Mouse (Mus musculus) ovary, postnatal 14 days (tissue): ENCODE measurements around the gene E130218I03Rik.

Source experiments
- DNase-seq: peaks from one replicate; pipeline ENCODE4 v3.0.0; 2022; ENCODE audit warnings: low spot score

Gene E130218I03Rik

DNA sequence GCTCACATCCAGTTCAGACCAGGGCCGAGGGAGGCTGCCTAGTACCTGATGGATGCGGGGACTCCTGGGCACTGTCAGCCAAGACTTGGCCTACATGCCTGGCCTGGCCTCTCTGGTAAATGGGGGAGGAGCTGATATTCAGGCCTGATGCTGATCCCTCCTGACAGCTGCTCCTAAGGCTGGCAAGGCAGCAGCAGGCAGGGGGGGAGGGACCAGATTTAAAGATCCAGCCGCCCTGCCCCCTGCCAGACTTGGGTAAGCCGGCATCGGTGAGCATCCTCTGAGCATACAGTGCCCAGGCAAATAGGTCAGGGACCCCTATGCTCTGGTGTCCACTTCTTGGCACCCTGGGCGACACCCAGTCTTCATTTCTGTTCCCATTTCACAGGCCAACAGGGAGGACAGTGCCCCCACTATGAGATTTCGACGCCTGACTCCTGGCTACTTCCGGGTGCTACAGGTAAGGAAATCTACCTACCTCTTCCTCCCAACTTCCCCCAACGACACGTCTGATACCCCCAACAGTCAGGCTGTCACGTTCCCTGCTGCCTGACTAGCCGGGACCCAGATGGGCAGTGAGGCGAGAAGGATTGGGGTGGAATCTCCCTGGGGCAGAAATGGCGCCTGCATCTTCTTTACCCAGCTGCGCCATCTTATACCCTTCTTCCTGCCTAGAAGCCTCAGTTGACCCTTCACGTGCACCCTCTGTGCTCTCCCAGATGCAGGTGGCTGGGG, at the start of gene E130218I03Rik:
E130218I03Rik (plus strand) TSS at position 147 of the 735 bp plus-strand sequence.
- no peak for DNase-seq

DNA sequence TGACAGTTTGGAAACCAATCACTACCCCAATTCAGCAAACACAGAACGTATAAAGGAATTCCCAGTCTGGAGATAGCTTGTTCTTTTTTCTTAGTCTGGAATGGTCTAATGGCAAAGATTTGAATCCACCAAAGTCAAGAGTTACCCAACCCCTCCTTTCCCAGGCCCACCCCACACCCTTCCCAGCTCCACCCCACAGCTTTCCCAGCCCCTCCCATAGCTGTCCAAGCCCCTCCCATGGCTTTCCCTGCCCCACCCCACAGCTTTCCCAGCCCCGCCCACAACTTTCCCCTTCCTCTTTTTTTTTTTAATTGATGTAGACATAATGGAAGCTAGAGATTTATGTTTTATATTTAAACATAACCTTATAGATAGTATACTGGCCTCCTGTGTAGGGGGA, 44.1 kb upstream of the E130218I03Rik start:
- no peak for DNase-seq

GRCm38 (mm10) chr4:134202904-134203303, 40.6 kb upstream of the E130218I03Rik start, which contains the start of gene Gm7534:
Gene Gm7534 (minus strand): TSS chr4:134203004.
- DNase-seq, result no peak

DNA sequence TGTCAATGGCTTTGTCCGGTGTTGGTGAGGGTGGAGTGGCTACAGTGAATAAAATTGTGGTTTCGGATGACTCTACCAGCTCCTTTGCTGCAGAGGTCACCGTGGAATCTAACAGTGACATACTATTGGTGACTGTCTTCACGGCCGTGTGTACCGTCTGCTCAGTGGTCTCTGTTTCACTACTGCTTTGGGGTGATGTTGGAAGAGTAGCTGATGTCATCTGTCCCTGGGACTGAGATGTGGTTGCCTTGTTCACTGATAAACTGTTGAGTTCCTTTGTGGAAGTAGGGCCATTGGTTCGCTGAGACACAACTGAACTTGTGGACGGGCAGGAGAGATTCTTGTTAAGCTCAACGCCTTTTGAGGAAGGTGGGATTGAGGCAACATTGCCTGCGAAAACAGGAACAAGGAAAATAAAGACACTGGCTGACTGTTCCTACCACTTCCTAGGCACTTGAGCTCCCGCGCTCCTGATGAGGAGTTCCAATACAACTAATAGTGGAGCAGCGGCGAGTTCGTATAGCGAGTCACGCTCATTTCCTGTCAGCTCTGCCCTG, 40.0 kb upstream of the E130218I03Rik start:
- no peak for DNase-seq

DNA sequence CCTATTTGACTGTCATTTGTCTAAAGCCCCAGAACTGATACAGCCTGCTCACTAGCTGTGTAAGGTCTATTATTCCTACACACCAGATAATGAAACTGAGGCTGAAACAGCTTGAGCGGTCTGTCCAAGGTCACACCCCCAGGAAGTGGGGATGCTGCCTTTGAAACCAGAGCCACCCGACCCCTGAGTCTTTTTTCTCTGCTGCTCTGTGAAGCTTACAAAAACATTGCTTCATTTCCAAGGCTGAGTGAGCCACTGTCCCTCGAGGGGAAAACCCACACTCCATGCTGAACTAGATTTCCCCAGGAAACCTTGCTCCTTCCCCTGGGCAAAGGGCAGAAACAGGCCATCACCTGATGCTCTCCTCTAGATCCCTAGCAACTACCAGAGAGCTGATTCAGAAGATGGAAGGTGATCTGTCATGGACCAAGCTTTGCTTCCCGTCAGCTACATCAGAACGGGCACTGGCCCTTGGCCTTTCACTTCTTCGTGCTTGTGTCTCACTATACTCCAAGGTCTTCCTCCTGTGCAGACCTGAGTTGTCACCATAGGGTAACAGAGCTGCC, 36.9 kb upstream of the E130218I03Rik start:
- DNase-seq, result no peak

GRCm38 (mm10) chr4:134222793-134223600, 20.5 kb upstream of the E130218I03Rik start:
- DNase-seq, result no peak

GRCm38 (mm10) chr4:134227194-134227593, 16.3 kb upstream of the E130218I03Rik start, which contains the start of gene Catsper4:
Gene Catsper4 (minus strand): TSS chr4:134227383.
- DNase-seq, result no peak

GRCm38 (mm10) chr4:134230431-134230830, 13.0 kb upstream of the E130218I03Rik start:
- DNase-seq, result no peak

DNA sequence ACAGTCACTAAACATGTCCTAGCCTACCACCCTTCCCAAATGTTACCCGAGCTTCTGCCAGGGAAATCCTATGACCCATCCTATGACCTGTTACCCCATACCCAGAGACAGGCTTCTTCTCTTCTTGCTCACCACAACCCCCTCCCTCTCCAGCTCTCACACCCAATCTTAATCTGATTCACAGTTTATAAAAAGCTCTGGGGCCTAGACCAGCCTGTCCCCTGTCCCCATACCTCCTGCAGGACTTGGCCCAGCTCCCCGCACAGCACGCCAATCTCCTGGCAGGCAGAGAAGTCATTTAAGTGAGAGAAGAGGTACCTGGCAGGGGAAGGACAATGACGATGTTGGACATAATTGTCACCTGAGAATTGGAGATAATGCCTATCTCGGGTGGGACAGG, 8.6 kb upstream of the E130218I03Rik start:
- no peak for DNase-seq

DNA sequence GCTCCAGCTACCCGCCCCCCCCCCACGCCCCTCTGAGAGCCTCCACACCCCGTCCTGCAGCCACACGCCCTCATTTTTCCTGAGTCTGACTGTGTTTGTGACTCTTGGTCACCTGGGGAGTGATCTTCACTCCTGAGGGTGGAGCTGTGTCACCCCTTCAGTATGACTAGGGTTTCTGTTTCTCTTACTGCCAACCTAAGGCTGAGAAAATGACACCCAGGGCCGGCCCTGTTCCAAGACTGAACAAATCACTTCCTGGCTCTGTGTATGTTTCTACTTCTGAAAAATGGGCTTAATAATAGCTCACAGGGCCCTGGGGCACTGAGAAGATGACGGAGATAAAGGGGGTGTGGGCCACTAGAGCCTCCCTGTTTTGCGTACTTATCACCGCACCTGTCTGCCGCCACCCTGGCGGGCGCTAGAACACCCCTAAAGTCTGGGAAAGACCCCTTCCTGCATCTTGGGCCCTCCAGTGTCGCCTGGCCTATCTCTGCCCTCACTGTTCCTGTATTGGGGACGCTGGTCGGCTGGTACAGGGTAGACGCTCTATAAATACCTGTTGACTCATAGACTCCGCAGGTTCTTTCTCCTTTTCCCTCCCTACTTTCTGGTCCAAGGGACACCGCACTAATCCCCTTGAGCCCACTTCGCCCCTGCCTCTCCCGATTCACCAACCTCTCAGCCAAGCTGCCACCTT, 5.7 kb upstream of the E130218I03Rik start:
- DNase-seq, result no peak

DNA sequence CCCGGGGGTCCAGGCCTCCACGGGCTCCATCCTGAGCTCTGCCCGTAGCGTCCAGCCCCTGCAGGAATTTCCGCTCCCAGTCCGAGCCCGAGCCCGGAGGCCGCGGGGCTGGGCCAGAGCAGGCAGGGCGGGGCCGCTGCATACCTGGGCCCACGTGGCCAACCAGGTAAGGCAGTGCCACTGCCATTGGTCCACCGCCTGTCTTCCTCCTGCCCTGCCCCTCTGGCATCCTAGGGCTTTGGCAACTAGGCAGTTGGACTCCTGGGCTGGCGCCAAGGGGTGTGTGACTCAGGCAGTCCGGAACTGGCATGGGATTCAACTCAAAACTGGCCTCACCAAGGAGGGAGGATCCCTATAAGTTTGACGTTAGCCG, 5.2 kb upstream of the E130218I03Rik start, which contains the start of gene Cnksr1:
Cnksr1 (minus strand) TSS at position 121 of the 373 bp plus-strand sequence.
- peak; percentile 77 for DNase-seq

DNA sequence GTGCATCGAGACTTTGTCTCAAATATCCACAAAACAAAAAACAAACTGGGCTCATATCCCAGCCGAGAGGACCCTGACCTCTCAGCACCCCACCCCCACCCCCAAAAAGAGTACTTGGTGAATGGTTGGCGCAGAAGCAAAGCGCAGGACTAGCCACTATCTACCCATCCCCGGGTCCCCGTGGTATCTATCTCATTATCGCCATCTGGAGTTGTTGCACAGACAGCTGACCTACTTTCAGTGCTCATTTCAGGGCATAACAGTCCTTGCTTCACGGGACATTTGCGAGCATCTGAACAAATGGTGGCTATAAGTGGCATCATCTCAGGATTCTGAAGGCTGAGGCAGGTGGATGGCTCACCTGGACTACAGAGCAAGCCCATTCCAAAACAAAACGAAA, 4.8 kb upstream of the E130218I03Rik start:
- DNase-seq, result no peak

DNA sequence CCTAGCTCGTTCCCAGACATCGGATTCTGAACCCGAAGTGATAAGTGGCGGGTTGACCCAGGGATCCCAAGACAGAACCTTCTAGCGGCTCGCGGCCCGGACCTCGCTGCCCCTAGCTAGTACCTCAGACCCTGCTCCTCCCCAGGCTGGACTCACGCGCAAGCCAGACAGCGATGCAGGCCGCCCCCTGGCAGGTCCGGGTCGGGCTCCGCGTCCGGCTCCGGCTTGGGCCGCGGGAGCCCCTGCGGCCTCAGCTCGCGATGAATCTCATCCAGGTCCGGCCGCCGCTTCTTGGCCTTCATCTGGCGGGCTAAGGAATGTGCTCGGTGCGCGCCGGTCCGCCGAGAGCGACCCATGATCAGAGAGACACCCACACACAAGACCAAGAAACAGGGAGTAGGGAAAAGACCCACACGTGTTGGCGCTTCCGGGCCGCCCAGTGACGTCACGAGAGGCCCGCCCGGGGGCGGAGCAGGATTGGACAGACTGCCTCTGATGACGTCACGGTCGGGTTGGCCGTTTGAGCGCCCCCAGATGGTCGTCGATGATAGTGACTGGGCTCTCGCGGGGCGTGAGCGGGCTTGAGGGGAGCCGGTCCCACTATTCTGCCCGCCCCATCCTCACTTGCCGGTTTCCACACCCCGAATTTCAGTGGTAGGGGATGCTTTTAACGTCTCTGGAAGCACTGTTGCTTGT, 1.8 kb downstream of the E130218I03Rik start, which contains the start of gene Zfp593:
Zfp593 (minus strand) TSS at position 445 of the 696 bp plus-strand sequence.
- DNase-seq, result peak; percentile 97

DNA sequence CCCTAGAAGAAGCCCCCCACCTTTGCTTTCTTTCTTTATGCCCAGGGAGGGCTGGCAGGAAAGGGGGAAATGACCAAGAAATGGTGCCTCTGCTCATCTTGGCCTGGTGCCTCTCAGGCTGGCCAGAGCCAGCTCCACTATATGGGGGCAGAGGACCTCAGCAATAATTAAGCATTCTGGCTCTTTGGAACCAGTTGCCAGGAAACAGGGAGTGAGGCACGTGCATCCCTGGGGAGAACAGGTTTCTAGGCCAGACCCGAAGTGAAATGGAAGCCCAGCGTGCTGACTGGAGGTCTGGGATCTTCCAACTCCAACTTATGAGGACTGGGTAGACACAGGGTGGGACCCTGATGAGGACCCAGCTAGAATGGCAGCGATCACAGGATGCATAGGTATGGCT, 2.8 kb downstream of the E130218I03Rik start:
- DNase-seq, result no peak

DNA sequence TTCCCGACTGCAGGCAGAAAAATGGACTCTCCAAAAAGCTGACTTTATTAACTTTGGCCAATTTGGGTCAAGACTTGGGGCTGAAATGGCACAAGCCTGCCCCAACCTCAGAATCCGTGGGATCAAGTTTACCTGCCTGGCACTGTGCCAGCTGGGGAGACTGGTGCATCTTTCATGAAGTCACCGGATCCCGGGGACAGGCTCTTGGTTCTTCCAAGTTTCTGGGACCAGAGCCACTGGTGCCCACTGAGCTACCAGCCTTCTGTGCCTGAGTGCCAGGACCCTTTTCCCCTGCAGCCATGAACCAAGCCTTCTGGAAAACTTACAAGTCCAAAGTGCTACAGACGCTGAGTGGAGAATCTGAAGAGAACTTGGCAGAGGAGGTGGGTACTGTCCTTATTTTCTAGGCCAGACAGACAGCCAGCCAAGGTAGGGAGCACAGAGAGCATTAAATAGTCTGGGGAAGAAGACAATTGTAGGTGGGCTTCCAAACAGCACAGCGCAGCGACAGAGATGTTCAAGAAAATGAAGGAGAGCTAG, 3.3 kb downstream of the E130218I03Rik start, which contains the start of gene Gm30191:
Gm30191 (plus strand) TSS at position 217 of the 540 bp plus-strand sequence.
- DNase-seq, result no peak

- peak; percentile 70 for DNase-seq
Measured at GRCm38 (mm10) chr4:134249651-134250050, 6.2 kb downstream of the E130218I03Rik start.

DNA sequence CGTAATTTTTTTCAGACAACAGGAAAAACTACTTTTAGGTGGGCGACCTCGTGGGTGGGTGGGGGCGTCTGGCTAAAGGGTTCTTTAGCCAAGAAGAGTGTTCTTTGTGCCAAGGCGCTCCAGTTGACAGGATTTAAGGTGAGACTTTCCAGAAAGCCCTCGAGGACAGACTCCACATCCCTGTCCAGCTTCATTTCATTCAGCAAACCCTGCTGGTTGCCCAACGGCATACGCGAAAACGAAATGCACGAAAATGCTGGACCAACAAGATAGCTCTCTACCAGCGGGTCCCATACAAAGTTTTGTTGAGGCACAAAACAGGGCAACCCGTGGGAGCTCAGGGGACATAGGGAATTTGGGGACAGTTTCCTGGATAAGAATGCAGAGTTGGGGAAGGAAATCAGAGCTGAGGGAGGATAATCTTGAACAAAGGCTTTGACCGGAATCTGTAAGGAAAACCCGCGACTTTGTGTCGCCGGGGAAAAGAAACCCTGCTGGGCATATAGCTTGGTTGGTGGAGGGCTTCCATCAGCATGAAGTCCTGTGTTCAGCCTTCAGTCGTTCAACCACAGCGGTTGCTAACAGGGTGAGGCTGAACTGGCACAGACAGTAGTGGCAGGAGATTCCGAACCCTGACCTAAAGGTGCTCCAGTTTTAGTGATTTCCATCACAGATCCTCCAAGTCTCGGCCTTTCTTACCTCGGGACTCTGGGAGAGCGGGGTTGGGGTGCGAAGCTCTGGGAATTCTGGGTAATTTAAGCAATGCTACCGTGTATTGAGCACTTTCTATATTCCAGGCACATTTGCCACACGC, 6.9 kb downstream of the E130218I03Rik start:
- no peak for DNase-seq

DNA sequence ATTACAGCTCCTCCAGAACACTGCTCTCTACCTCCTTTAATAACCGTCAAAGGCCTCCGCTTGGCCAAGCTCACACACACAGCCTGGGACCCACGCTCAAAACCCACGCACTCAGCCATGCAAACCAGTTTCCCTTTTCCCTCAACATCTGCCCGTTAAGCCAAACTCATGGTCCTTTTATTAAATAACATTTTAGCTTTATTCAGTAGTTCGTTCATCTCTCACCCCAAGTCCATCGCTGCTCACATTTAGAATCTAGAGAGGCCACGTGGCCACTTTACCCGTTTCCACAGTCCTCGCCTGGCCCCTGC, 7.4 kb downstream of the E130218I03Rik start:
- DNase-seq, result no peak

DNA sequence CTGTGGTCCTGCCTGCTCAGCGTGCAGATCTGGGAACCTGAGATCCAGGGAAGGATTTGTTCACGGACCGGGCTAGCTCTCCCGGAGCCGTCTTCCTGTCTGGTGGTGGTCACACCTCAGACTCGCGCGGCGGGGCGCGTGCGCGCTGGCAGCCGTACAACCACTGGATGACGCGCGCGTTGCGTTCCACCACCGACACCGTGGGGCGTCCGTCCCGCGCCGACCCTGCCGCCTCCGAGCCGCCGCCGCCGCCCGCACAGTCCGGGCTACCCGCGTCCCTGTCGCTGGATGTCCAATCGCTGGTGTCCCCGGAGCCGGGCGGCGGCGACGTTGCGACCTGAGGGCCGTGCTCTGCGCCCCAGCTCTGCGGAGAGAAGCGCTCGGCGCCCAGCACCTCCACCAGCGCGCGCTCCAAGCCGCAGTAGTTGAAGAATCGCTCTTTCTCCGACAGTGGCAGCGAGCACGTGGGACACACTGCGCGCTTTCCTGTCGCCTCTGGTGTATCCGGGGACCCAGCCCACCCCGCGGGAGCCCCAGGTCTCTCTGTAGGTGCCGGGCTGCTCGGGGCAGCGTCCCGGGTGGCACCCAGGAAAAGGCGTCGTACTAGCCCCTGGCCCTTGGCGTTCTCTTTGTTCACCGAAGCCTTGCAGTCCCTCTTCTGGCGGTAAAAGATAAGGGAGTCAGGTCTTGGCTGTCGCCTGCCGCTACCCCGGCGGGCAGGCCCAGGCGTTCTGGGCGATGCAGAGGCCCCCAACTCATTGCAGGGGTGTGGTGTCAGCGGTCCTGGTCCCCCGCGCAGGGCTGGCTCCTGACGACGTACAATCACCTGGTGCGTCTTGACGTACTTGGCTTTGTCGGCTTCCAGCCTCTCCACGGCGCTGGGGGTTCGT, 8.0 kb downstream of the E130218I03Rik start:
- no peak for DNase-seq
